Mouse (Mus musculus) embryonic facial prominence, embryonic 13.5 days (tissue): ENCODE data around the gene Rhno1. TPM values are rescaled to one million over a fixed set of nuclear protein-coding genes. Genes with fewer than 3 reads are reported as not detected.
A peak's percentile ranks its signal among the peaks of the same experiment; 100 is the strongest.

Experiments
- ATAC-seq: fragments of 200-750 bp; cut with Nextera tagmentation; 2 replicates; pipeline ENCODE4 v1.8.0; 2017; ENCODE audit warnings: low read depth; ENCODE audit not compliant: insufficient number of reproducible peaks, insufficient read depth, low FRiP score, low TSS enrichment
- H3K27ac ChIP-seq: fragments of 300-500 bp; sonication (generic); 2 replicates; pipeline ENCODE4 v1.5.1; 2015; ENCODE audit warnings: moderate library complexity, mild to moderate bottlenecking, inconsistent platforms
- H3K27me3 ChIP-seq: fragments of 300-500 bp; sonication (generic); 2 replicates; pipeline ENCODE4 v1.6.1; 2015; ENCODE audit warnings: mild to moderate bottlenecking, inconsistent platforms
- H3K36me3 ChIP-seq: fragments of 300-500 bp; sonication (generic); 2 replicates; pipeline ENCODE4 v1.6.1; 2015; ENCODE audit warnings: mild to moderate bottlenecking, inconsistent platforms
- H3K4me1 ChIP-seq: fragments of 300-500 bp; sonication (generic); 2 replicates; pipeline ENCODE4 v1.6.1; 2015; ENCODE audit warnings: inconsistent platforms
- H3K4me2 ChIP-seq: fragments of 300-500 bp; sonication (generic); 2 replicates; pipeline ENCODE4 v1.6.1; 2015; ENCODE audit warnings: moderate library complexity, mild to moderate bottlenecking, inconsistent platforms
- H3K4me3 ChIP-seq: fragments of 300-500 bp; sonication (generic); 2 replicates; pipeline ENCODE4 v1.5.1; 2015; ENCODE audit warnings: mild to moderate bottlenecking, inconsistent platforms
- H3K9ac ChIP-seq: fragments of 300-500 bp; sonication (generic); 2 replicates; pipeline ENCODE4 v1.6.1; 2015; ENCODE audit warnings: mild to moderate bottlenecking, inconsistent platforms
- H3K9me3 ChIP-seq: fragments of 300-500 bp; sonication (generic); 2 replicates; pipeline ENCODE4 v1.6.1; 2016; ENCODE audit warnings: inconsistent platforms
- WGBS: fragments of 180-500 bp; shearing (Covaris S2); methylation state at CpG from one replicate; pipeline ENCODE4 v1.1.7; 2015; ENCODE audit warnings: mixed read lengths; 5-methylcytosine and 5-hydroxymethylcytosine counted together
- polyA plus RNA-seq: library from polyadenylated mRNA; unstranded; fragments of >200 nt; fragmentation: Nextera tagmentation; extraction: Ambion mirVana; gene quantifications from 2 replicates; pipeline ENCODE4 v1.2.1, GENCODE M21; 2015

The Rhno1 gene
- polyA plus RNA-seq, 1 experiment from 2014 or later = 157 TPM

DNA sequence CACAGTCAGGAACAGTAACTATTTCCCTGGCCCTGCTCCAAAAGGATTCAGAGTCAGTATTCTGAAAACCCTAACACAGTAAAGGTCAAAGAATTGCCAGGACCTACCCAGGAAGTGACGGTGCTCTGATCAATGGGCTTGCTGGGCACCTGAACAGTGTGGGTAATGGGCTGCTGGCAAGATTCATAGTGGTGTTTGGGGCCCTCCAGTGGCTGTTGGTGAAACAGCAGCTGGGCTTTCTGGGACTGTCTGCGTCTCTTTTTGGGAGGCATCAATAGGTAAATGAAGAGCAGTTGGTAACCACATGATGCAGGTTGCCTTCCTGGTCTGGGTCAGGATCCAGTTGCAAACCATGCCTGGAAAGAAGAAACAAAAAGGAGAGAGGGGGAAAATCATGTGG lies 3.7 kb downstream of the Rhno1 start:
- H3K4me2 ChIP-seq = no peak overlapping the region
- 30% methylated on average over 2 of the region's 2 CpGs for WGBS
- H3K9me3 ChIP-seq = no peaks in the 10 kb centered on the region
- peaks cover 37% of the 10 kb centered on the region for H3K4me1 ChIP-seq
- no peaks in the 10 kb centered on the region for H3K27me3 ChIP-seq
- ATAC-seq = no peak
- no peak overlapping the region for H3K27ac ChIP-seq
- no peak overlapping the region for H3K4me3 ChIP-seq
- no peak overlapping the region for H3K9ac ChIP-seq
- H3K36me3 ChIP-seq = peaks cover 21% of the 10 kb centered on the region

DNA sequence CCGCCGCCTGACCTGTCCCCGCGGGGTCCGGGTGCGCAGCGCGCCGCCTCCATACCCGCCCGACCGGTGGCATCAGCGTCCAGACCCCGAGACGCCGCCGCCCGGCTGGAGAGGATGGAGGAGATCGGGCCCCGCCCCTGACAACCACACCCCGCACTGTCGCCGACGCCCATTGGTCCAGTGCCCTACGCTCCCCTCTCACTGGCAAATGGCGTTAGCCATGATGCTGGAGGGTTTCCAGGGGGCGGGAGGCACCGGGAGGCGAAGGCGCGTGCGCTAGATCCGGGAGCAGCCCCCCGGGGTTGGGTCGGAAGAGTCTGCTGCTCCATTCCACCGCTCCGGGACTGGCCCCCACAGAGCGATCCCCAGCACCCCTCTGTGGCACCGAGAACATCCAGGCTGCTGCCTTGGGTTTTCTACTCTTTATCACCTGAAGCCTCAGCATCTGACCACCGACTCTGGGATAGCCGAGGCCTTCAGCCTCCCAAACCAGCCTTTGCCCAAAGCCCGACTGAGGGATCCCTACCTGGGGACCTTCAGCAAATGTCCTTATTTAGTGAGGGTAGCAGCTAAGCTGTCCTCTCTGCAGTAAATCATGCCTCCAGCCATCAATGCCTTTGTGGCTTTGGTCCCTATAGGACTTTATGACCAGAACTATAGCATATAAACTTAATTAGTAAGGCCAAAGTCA lies 6.8 kb downstream of the Rhno1 start, which contains the start of gene Tulp3:
TSS of gene Tulp3 (minus strand) at position 126 of the 691 bp plus-strand sequence.
- H3K4me2 ChIP-seq = peak within 1 kb of the TSS; percentile 62
- no peaks in the 10 kb centered on the region for H3K9me3 ChIP-seq
- peak; percentile 98 for ATAC-seq
- H3K9ac ChIP-seq = peak within 1 kb of the TSS; percentile 88
- H3K36me3 ChIP-seq = peaks cover 24% of the 10 kb centered on the region
- H3K27ac ChIP-seq = peak within 1 kb of the TSS; percentile 95
- peaks cover 29% of the 10 kb centered on the region for H3K4me1 ChIP-seq
- peak within 1 kb of the TSS; percentile 80 for H3K4me3 ChIP-seq
- WGBS = under 1% methylated on average over 42 of the region's 42 CpGs
- no peaks in the 10 kb centered on the region for H3K27me3 ChIP-seq

DNA sequence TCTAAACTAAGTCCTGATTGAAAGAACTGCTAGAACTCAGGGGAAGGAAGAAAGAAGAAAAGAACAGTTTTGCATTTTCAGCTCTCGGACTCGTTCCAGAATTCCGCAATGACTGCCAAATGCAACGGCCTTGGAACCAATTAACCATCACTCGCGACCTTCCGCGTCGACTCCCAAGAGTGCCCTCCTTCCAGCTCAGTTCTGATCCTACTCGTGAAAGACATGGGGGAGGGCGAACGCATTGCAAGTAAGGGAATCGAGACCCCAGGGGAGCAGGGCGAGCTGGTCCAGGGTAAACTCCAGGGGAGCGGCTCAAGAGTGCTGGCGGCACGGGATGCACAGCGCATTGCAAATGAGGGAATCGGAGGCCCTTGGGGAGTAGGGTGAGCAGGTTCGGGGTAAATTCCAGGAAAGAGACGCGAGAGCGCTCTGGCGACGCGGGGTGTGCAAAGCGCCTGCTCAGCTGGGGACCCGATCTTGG lies 7.5 kb downstream of the Rhno1 start:
- Histone ChIP-seq H3K4me2 (peak overlapping the region; percentile 62), H3K4me3 (peak overlapping the region; percentile 80), H3K27ac (peak overlapping the region; percentile 95), H3K27me3 (no peaks in the 10 kb centered on the region), H3K9me3 (no peaks in the 10 kb centered on the region), H3K9ac (peak overlapping the region; percentile 88), H3K4me1 (peaks cover 26% of the 10 kb centered on the region), H3K36me3 (peaks cover 30% of the 10 kb centered on the region)
- WGBS = under 1% methylated on average over 28 of the region's 28 CpGs
- peak; percentile 68 for ATAC-seq

DNA sequence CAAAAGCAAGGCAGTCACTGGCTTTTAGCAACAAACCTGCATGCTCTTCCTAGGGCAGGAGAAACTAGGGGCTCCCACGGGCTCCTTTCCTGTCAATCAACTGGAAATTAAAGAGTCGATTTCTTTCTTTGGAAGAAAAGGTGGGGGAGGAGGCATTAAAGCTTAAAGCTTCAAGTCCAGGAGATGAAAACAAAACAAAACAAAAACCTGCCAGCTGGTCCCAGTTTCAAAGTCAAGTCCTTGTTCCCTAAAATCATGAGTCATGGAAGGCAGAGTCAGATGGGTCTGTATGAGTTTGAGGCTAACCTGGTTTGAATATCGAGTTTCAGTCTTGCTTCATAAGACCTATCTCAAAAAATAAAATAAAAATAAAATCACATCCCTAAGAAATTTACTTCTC lies 8.6 kb downstream of the Rhno1 start:
- no peaks in the 10 kb centered on the region for H3K9me3 ChIP-seq
- peak overlapping the region; percentile 62 for H3K4me2 ChIP-seq
- no peak overlapping the region for H3K27ac ChIP-seq
- H3K9ac ChIP-seq = peak overlapping the region; percentile 52
- 34% methylated on average over 3 of the region's 3 CpGs for WGBS
- ATAC-seq = no peak
- no peaks in the 10 kb centered on the region for H3K27me3 ChIP-seq
- H3K4me3 ChIP-seq = peak overlapping the region; percentile 80
- H3K36me3 ChIP-seq = peaks cover 31% of the 10 kb centered on the region
- peaks cover 25% of the 10 kb centered on the region for H3K4me1 ChIP-seq

DNA sequence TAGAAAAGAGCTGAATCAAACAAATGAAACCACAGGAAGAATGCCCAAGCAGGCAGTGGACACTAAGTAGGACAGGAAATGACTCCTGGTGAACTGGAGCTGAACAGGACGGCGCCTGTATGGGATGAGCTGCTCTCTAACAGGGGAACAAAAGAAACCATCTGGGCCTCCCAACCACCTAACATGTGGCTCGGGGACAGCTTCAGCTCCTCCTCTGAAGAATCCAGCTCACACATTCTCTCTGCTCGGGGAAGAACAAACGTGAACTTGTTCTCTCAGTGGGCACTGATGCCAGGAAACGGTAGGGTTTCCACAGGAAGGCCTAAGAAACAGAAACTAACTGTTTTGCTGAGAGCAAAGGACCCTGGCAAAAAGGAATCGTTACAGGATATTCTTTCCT lies 13.0 kb downstream of the Rhno1 start:
- Histone ChIP-seq H3K4me2 (no peak overlapping the region), H3K4me1 (peaks cover 28% of the 10 kb centered on the region), H3K9me3 (no peaks in the 10 kb centered on the region), H3K27ac (peak overlapping the region; percentile 65), H3K4me3 (no peak overlapping the region), H3K9ac (no peak overlapping the region), H3K36me3 (peaks cover 10% of the 10 kb centered on the region), H3K27me3 (no peaks in the 10 kb centered on the region)
- no peak for ATAC-seq
- WGBS = 25% methylated on average over 7 of the region's 7 CpGs

DNA sequence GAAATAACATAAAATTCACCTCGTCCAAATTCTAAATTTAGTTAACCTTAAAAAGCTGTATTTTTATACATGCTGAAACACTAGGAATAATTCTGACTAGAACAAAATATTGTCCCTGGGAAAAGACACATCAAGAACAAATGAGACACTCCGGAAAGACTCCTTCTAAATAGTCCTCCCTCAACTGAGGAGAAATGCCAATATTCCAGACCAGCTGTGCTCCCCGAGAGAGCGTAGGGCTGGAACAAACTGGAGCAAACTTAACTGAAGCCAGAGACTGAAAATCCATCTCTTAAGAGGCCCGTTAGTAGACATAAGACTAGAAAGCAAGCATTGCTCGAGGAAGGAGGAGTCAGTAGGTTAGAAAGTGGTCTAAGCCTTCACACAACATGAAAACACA lies 15.9 kb downstream of the Rhno1 start:
- Histone ChIP-seq H3K9me3 (no peaks in the 10 kb centered on the region), H3K4me1 (peaks cover 12% of the 10 kb centered on the region), H3K27ac (peak overlapping the region; percentile 24; the same call in 1 of the 2 replicates), H3K4me2 (no peak overlapping the region), H3K9ac (no peak overlapping the region), H3K36me3 (peaks cover 29% of the 10 kb centered on the region), H3K27me3 (no peaks in the 10 kb centered on the region), H3K4me3 (no peak overlapping the region)
- no peak for ATAC-seq
- 71% methylated on average over 6 of the region's 6 CpGs for WGBS

DNA sequence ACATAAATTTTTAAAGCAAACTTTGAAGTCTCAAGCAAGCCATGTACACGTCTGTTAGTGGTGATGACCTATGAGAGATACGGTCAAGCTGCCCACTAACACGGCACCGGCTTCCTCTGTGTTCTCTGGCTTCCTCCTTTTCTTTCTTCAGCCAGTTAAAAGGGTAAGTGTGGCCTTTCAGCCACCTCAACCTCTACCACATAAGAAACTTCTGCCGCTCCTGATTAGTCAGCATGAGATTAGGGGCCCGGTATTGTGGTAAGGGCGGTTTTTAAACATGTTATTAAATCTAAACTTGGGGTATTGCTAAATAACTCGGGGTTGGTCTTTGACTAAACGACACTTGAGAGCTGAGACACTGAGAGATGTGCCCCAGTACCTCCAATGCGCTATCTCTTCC lies 17.1 kb downstream of the Rhno1 start:
- Histone ChIP-seq H3K4me3 (no peak overlapping the region), H3K27me3 (no peaks in the 10 kb centered on the region), H3K9me3 (no peaks in the 10 kb centered on the region), H3K4me2 (no peak overlapping the region), H3K4me1 (peaks cover 12% of the 10 kb centered on the region), H3K9ac (no peak overlapping the region), H3K36me3 (peaks cover 24% of the 10 kb centered on the region), H3K27ac (no peak overlapping the region)
- ATAC-seq = no peak
- WGBS = 80% methylated on average over 10 of the region's 10 CpGs

DNA sequence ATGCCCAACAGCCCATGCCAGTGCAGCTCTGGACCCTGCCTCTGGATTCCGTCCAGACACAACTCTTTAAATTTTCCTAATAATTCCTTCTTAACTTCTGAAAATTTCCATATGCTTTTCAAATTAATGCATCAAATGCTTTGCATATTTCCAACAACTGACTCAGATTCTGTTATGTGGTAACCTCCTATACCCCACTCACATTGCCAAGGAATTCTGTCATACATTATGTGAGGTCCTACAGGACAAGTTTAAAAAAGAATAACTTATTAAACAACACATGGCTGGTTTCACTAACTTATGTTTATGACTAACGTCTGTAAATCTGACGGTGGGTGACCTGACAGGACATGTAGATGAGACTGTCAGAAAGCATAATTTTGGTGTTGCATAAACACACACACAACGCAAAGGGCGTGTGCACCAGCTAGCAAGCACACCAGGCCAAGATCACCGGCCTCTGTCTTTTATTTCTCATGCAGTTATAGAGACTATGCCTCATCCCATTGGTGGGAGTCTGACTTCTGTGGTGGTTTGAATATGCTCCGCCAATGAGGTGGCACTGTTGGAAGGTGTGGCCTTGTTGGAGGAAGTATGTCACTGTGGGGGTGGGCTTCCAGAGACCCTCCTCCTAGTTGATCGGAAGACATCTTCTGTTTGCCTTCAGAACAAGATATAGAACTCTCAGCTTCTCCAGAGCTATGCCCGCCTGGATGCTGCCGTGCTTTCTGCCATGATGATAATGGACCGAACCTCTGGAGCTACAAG lies 20.6 kb downstream of the Rhno1 start:
- Histone ChIP-seq H3K36me3 (peaks cover 24% of the 10 kb centered on the region), H3K4me3 (no peak overlapping the region), H3K9ac (no peak overlapping the region), H3K27ac (no peak overlapping the region), H3K27me3 (no peaks in the 10 kb centered on the region), H3K9me3 (no peaks in the 10 kb centered on the region), H3K4me1 (peaks cover 22% of the 10 kb centered on the region), H3K4me2 (no peak overlapping the region)
- 87% methylated on average over 11 of the region's 11 CpGs for WGBS
- no peak for ATAC-seq

DNA sequence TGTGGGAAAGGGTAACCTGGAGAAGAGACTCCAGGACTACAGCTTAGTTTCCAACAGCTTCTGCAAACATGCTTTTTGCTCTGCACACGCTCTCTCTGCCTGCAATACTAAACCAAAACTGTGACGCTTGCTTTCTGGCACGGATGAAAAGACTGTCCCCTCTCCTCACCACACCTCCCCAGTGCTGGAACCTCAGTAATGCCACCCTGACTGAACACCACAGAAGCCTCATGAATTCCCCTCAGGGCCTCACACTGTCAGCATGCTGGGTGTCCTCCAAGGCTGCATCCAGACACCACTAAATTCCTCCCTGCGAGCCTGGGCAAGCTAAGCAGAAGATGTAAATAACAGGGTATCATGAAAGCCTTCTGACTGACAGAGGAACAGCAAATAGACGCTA lies 23.8 kb downstream of the Rhno1 start:
- H3K27ac ChIP-seq = peak overlapping the region; percentile 66
- peaks cover 47% of the 10 kb centered on the region for H3K36me3 ChIP-seq
- 34% methylated on average over 5 of the region's 5 CpGs for WGBS
- ATAC-seq = peak; percentile 84; the same call in 1 of the 2 replicates
- H3K9ac ChIP-seq = no peak overlapping the region
- H3K4me2 ChIP-seq = no peak overlapping the region
- H3K4me3 ChIP-seq = no peak overlapping the region
- no peaks in the 10 kb centered on the region for H3K9me3 ChIP-seq
- H3K4me1 ChIP-seq = peaks cover 20% of the 10 kb centered on the region
- no peaks in the 10 kb centered on the region for H3K27me3 ChIP-seq

DNA sequence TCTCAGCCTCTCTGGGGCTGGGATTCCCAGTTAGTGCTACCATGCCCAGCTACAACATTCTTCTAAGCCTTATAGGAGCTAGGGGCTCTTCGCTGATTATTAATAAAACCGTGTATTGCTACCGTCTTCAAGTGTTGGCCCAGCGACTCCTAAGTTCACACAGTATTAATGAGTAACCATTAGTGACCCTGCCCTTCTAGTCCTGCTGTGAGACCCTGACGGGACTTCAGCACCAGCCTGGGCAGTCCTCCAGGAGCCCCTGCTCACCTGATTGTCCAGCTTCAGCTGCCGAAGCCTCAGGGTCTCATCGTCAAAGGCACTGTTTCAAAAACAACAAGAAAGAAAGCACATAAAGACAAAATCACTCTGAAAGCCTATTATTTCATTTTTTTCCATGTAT lies 25.2 kb downstream of the Rhno1 start:
- no peaks in the 10 kb centered on the region for H3K9me3 ChIP-seq
- 85% methylated on average over 7 of the region's 7 CpGs for WGBS
- H3K36me3 ChIP-seq = peaks cover 47% of the 10 kb centered on the region
- H3K4me3 ChIP-seq = no peak overlapping the region
- no peak overlapping the region for H3K9ac ChIP-seq
- H3K4me1 ChIP-seq = peaks cover 20% of the 10 kb centered on the region
- H3K27me3 ChIP-seq = no peaks in the 10 kb centered on the region
- ATAC-seq = no peak
- no peak overlapping the region for H3K4me2 ChIP-seq
- H3K27ac ChIP-seq = peak overlapping the region; percentile 9; the same call in 1 of the 2 replicates

DNA sequence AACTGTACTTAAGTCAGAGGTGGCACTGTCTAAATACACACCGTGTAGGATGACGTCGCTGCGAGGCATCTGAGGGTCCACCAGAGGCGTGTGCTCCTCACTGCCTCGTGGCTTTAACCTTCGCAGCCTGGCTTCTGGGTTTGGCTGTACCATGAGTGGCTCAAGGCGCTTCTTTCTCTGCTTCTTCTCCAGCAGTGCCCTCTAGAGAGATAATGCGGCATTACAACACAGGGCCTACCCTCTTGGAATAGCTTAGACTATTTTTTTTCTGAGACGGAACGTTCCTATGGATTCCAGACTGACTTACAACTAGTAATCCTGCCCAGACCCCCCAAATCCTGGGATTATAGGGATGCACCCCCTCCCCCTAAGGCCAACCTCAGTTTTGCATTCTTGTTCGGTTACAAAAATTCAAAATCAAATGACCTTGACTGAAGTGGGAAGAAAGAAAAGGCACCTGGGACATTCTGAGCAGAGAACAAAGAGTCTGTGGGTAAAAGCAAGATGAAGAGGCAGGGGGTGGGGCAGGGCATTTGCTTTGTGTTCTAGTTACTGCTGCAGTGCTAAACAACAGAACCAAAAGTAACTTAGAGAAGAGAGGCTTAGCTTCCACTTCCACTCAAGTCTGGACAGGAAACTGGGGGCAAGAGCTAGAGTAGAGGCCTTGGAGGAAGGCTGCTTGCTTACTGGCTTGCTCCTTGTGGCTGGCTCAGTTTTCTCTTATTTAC lies 28.1 kb downstream of the Rhno1 start:
- Histone ChIP-seq H3K9me3 (peaks cover 12% of the 10 kb centered on the region; the same call in 1 of the 2 replicates), H3K4me3 (no peak overlapping the region), H3K4me1 (peaks cover 16% of the 10 kb centered on the region), H3K27me3 (no peaks in the 10 kb centered on the region), H3K9ac (no peak overlapping the region), H3K4me2 (no peak overlapping the region), H3K36me3 (peaks cover 67% of the 10 kb centered on the region), H3K27ac (0 out of 2 replicates have a peak overlapping the region, but pooled peaks have one; percentile 22)
- WGBS = 17% methylated on average over 12 of the region's 12 CpGs
- ATAC-seq = no peak
